Mouse (Mus musculus) layer of hippocampus, adult 8-10 months (tissue): Measurements from ENCODE around the gene Tmprss11b. TPM values are rescaled to one million over a fixed set of nuclear protein-coding genes. Genes with fewer than 3 reads are reported as not detected.

ENCODE experiments used
- DNase-seq, 2 experiments: peaks; one replicate each; pipeline ENCODE4 v3.0.0; 2022; ENCODE audit warnings: low spot score in 2 of 2
- total RNA-seq, 4 experiments: library from RNA; stranded (reverse); gene quantifications; 2 replicates each; pipeline ENCODE4 v1.2.4; 2022

Gene Tmprss11b
- total RNA-seq, result not detected

DNA sequence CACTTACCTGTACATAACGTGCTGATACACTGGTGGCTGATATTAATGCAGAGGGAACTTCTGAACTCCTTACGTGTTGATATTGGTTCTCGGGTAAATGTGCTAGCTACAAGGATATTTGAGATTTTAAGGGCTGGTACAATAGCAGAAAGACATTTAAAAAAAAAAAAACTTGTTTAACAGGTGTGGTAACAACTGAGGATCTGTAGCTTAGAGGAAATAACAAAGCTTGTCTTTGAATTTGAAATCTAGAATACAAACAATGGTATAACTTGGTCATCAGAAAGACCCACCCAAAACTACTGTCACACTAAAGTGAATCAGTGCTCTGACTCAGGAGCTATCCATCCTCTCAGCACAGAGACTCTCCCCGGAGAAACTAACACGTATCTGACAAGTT lies at the start of gene Tmprss11b:
Gene Tmprss11b (minus strand): TSS at position 101 of the 400 bp plus-strand sequence.
- no peak for DNase-seq

DNA sequence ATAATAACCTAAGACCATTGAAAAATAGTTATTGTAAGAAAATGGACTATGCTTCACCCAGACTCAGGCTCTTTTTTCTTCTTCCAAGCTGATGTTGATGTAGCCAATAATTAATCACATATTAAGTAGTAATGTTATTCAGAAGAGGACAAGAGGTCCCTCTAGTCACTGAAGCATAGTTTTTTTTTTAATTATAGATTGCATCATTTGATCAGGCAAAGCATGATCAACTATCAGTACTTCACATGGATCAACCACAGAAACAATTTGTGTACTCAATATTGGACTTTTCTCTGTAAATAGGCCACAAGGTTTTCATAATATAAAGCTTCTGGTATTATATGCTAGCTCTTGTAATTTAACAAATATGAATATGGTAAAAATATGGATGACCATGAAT lies 48.9 kb upstream of the Tmprss11b start:
- no peak for DNase-seq

DNA sequence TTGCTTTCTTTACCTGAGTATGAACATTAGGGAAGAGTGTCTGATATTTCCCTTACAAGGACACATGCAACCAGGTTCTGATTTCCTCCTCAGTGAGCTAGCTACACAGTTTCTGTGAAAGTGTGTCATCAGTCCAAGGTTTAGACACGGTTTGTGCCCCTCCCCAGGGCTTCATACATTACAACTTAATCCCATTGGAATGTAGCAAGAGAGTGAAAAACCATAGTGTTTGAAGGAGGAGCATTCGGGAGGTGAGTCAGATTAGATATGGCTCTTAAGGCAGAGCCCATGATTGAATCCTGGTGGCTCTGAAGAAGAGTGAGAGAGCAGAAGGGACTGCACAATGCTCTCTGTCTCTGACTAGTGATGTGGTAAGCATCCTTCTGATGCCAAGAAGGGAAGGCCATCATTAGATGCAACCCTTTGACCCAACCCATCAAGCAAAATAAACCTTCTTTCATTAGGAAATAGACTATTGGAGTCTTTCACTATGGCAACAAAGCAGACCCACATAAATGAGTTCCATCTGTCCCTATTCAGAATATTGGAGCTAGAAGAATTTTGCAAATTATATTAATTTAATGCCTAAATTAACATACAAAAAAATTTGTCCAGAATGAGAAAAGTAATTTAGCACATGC lies 46.8 kb upstream of the Tmprss11b start:
- no peak for DNase-seq

DNA sequence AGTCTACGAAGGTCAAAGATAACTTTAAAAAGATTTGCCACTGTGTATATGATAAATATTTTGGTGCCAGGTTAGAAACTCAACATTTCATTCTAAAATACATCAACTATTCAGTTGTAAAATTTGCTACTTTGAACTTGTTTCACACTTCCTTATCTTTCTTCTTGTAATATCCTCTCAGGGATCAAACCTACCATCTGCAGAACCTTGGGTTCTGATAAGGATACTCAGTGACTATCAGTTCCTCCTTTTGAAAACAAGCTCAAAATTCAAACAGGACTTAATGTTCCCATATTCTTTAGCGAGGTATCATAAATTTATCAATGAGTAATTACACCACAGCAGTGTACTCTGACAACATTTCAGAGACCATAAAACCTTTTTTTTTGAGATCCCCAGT lies 38.8 kb upstream of the Tmprss11b start:
- no peak for DNase-seq

DNA sequence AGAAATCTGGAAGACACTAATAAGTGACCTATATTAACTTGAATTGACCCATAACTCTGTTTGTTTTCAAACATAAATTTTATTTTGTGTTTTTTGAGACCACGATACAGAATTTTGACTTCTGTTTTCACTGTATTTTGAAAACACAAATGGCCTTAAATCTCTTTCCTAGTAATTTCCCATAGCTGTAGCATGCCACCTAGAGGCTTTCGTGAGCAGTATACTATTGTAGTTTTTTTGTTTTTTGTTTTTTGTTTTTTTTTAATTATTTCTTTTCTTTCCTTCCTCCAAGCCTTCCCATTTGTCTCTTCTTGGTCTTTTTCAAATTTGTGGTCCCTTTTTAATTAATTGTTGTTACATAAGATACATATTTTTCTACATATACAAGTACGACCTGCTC lies 28.8 kb upstream of the Tmprss11b start:
- DNase-seq, result no peak

DNA sequence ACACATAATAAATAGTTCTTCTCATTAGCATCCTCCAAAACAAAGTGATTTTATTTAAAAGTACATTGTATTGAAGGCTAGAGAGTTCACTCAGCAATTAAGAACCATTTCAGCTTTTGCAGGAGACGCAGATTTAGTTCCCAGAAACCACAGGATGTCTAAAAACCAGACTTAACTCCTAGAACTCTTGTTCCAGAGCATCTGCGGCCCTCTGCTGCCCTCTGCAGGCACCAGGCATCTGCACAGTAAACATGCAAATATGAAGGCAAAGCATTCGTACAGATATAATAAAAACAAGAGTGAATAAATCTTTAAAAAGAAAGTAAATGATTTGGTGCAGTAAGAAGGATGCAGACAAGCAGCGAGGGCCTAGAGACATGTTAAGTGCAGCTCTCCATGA lies 8.5 kb upstream of the Tmprss11b start:
- DNase-seq, result peak; percentile 24 to 67

DNA sequence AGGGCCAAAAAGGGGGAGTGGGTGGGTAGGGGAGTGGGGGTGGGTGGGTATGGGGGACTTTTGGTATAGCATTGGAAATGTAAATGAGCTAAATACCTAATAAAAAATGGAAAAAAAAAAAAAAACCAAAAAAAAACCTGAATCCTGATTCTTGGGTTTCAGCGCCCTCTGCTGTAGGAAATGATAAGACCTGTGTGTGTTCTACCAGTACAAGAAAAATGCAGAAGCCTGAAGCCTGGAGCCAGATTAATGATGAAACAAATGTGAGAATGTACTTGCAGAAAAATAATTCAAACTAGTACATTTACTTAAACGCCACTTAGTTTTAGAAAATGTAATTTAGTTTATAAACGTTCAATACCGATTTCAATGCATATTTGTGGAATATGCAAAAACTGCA lies 27.0 kb downstream of the Tmprss11b start:
- DNase-seq, result peak in 1 of 2 experiments; percentile 10

DNA sequence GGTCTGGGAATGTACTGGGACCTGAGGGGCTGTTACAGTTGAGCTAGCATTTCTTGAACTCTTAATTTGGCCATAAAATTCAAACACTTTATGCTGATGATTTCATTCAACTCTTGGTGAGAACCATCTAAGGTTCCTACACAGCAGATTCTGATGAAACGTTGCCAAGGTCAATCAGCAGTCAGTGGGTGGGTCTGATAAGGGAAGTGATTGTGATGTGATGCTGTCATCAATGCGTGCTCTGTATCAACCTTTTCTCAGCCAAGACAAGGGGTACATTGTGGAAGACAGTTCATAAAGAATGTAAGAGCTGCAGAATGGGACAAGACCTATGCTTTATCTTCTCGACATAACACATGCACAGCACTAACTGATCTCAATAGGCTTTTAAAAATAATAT lies 35.4 kb downstream of the Tmprss11b start:
- no peak for DNase-seq

DNA sequence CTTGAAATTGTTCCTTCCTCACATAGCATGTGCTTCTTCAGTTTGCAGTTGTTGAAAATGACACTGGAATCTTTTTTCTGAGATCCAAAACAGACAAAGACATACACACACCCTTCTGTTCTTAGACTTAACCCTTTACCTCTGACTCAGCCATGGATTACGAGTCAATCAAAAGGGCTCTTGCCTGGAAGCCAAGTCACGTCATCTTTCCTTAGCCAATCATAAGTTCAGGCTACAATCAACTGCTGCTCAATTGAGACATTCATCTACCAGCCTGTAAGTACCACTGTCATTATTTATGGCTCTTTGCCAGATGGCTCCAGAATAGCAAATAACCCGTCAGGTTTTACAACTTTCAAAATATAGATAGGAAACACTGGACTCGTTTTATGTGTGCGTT lies 43.8 kb downstream of the Tmprss11b start, which contains the start of gene Tmprss11f:
Gene Tmprss11f (minus strand): TSS at position 101 of the 400 bp plus-strand sequence.
- DNase-seq, result no peak

DNA sequence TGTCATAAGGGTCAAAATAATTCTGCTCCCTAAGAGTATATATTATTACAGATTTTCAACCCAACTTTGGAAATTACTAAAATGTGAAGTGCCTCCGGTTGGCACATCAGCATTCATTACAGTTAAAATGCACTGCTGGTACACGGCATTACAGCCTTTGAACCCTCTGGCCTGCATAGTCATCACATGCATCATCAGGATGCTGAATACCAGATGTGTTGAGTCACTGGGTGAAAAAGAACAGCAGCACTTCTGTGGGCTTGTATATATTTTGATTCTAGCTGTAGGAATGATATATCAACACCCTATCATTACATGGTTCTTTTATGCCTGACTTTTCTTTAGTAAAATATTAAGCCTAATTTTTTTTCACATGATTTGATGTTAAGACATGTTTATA lies 45.5 kb downstream of the Tmprss11b start:
- DNase-seq, result no peak

DNA sequence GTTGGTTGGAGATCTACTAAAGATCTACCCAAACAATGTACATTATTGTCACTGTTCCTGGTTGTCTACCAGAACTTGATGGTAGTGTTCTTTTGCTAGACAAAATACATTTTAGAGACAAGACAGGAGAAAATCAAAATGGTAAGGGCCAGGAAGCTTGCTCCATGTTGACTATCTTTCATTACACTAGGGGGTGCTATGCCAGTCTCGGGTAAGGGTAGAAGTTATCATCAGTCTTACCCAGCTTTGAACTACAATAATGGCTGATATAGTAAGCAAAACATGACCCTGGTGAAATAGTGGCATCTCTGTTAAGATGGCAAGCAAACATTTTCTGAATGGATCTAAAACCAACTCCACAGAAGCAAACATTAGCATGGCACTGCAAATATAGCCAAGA lies 54.4 kb downstream of the Tmprss11b start:
- no peak for DNase-seq

Other genes with a start within 250 kb of the Tmprss11b start
- gene Tmprss11a, start 207.4 kb downstream of the Tmprss11b start, total RNA-seq, result under 1 TPM in 1 of 4 experiments, not detected in 3; 0.22 TPM
- not detected for gene Tmprss11g, start 157.8 kb downstream of the Tmprss11b start, total RNA-seq
- not detected for gene Tmprss11f, start 43.9 kb downstream of the Tmprss11b start, total RNA-seq
- gene Tmprss11e, start 69.5 kb upstream of the Tmprss11b start, total RNA-seq, result not detected
- gene Ythdc1, start 127.9 kb upstream of the Tmprss11b start, total RNA-seq, result 10 to 100 TPM; 51.1 to 70.6 (median 64.1) TPM
- not detected for gene Ugt2b34, start 230.6 kb upstream of the Tmprss11b start, total RNA-seq